Mouse (Mus musculus) midbrain, embryonic 11.5 days (tissue): ENCODE data around the gene Ints12. TPM values are rescaled to one million over a fixed set of nuclear protein-coding genes. Genes with fewer than 3 reads are reported as not detected.

Source experiments
- ATAC-seq: fragments of 200-750 bp; cut with Nextera tagmentation; 2 replicates; pipeline ENCODE4 v1.8.0; 2017; ENCODE audit warnings: moderate TSS enrichment, moderate library complexity; ENCODE audit not compliant: low FRiP score
- DNase-seq: peaks from one replicate; pipeline ENCODE4 v3.0.0; 2015; ENCODE audit warnings: low spot score; ENCODE audit errors: missing footprints
- H3K27ac ChIP-seq: fragments of 300-500 bp; sonication (generic); 2 replicates; pipeline ENCODE4 v1.5.1; 2014; ENCODE audit warnings: low read depth, low read length
- H3K27me3 ChIP-seq: fragments of 300-500 bp; sonication (generic); 2 replicates; pipeline ENCODE4 v1.6.1; 2014; ENCODE audit warnings: mild to moderate bottlenecking, low read length, moderate library complexity, mixed read lengths; ENCODE audit not compliant: control insufficient read depth, insufficient read depth
- H3K36me3 ChIP-seq: fragments of 300-500 bp; sonication (generic); 2 replicates; pipeline ENCODE4 v1.6.1; 2014; ENCODE audit warnings: mild to moderate bottlenecking, low read length, moderate library complexity, mixed read lengths; ENCODE audit not compliant: control insufficient read depth, insufficient read depth
- H3K4me1 ChIP-seq: fragments of 300-500 bp; sonication (generic); 2 replicates; pipeline ENCODE4 v1.6.1; 2014; ENCODE audit warnings: low read length; ENCODE audit not compliant: control insufficient read depth, insufficient read depth
- H3K4me2 ChIP-seq: fragments of 300-500 bp; sonication (generic); 2 replicates; pipeline ENCODE4 v1.6.1; 2014; ENCODE audit warnings: mild to moderate bottlenecking, moderate library complexity
- H3K4me3 ChIP-seq: fragments of 300-500 bp; sonication (generic); 2 replicates; pipeline ENCODE4 v1.5.1; 2014; ENCODE audit warnings: low read depth, low read length
- H3K9ac ChIP-seq: fragments of 300-500 bp; sonication (generic); 2 replicates; pipeline ENCODE4 v1.6.1; 2014; ENCODE audit warnings: low read length
- H3K9me3 ChIP-seq: fragments of 300-500 bp; sonication (generic); 2 replicates; pipeline ENCODE4 v1.6.1; 2016; ENCODE audit warnings: low read length; ENCODE audit not compliant: control insufficient read depth
- WGBS: fragments of 180-500 bp; shearing (Covaris S2); extraction: QIAGEN DNeasy Blood & Tissue Kit; methylation state at CpG from one replicate; pipeline ENCODE4 v1.1.7; 2014; 5-methylcytosine and 5-hydroxymethylcytosine counted together
- polyA plus RNA-seq: library from polyadenylated mRNA; unstranded; fragments of >200 nt; fragmentation: Nextera tagmentation; extraction: Ambion mirVana; gene quantifications from 2 replicates; pipeline ENCODE4 v1.2.1, GENCODE M21; 2014

Ints12 gene
- 28.4 and 30.1 TPM in 2 replicates for polyA plus RNA-seq

GRCm38 (mm10) chr3:133091664-133092273, at the start of gene Ints12, which contains the start of gene Gstcd:
Gene Ints12, plus strand, starts transcription at chr3:133091840.
Gene Gstcd, minus strand, starts transcription at chr3:133092033.
- Histone ChIP-seq H3K36me3 (no peaks in the 10 kb centered on the region), H3K9ac (peak within 1 kb of the TSS; percentile 98), H3K9me3 (no peaks in the 10 kb centered on the region), H3K4me1 (peaks cover 10% of the 10 kb centered on the region), H3K4me2 (peak within 1 kb of the TSS; percentile 75), H3K4me3 (peak within 1 kb of the TSS; percentile 88), H3K27ac (peak within 1 kb of the TSS; percentile 98), H3K27me3 (no peaks in the 10 kb centered on the region)
- 0% methylated on average over 52 of the region's 53 CpGs for WGBS
- ATAC-seq (peak; percentile 98), DNase-seq (peak; percentile 99)

- Histone ChIP-seq H3K9ac (no peak overlapping the region), H3K4me1 (no peaks in the 10 kb centered on the region), H3K27ac (no peak overlapping the region), H3K4me2 (no peak overlapping the region), H3K4me3 (no peak overlapping the region), H3K36me3 (no peaks in the 10 kb centered on the region), H3K9me3 (no peaks in the 10 kb centered on the region), H3K27me3 (no peaks in the 10 kb centered on the region)
- ATAC-seq (no peak), DNase-seq (peak; percentile 4)
- WGBS: 83% methylated on average over 2 of the region's 2 CpGs
Measured at GRCm38 (mm10) chr3:133052068-133052467, 39.6 kb upstream of the Ints12 start.

GRCm38 (mm10) chr3:133075560-133075959, 16.1 kb upstream of the Ints12 start:
- H3K36me3 ChIP-seq: peaks cover under 1% of the 10 kb centered on the region; the same call in 1 of the 2 replicates
- H3K27ac ChIP-seq: no peak overlapping the region
- no peak overlapping the region for H3K9ac ChIP-seq
- no peaks in the 10 kb centered on the region for H3K4me1 ChIP-seq
- WGBS: 91% methylated on average over 10 of the region's 10 CpGs
- H3K4me3 ChIP-seq: no peak overlapping the region
- DNase-seq (peak; percentile 62), ATAC-seq (no peak; the same call in 1 of the 2 replicates)
- H3K4me2 ChIP-seq: no peak overlapping the region
- H3K9me3 ChIP-seq: no peaks in the 10 kb centered on the region
- no peaks in the 10 kb centered on the region for H3K27me3 ChIP-seq

- H3K4me1 ChIP-seq: no peaks in the 10 kb centered on the region
- 87% methylated on average over 5 of the region's 5 CpGs for WGBS
- H3K9me3 ChIP-seq: no peaks in the 10 kb centered on the region
- H3K27ac ChIP-seq: no peak overlapping the region
- peaks cover 6% of the 10 kb centered on the region; the same call in 1 of the 2 replicates for H3K36me3 ChIP-seq
- no peak overlapping the region for H3K9ac ChIP-seq
- H3K4me3 ChIP-seq: no peak overlapping the region
- DNase-seq (peak; percentile 33), ATAC-seq (no peak)
- H3K27me3 ChIP-seq: no peaks in the 10 kb centered on the region
- no peak overlapping the region for H3K4me2 ChIP-seq
Measured at GRCm38 (mm10) chr3:133082736-133083135, 8.9 kb upstream of the Ints12 start.

GRCm38 (mm10) chr3:133085858-133086257, 5.8 kb upstream of the Ints12 start:
- H3K27ac ChIP-seq: no peak overlapping the region
- DNase-seq: peak; percentile 90
- no peaks in the 10 kb centered on the region for H3K9me3 ChIP-seq
- no peak overlapping the region for H3K4me3 ChIP-seq
- peaks cover 6% of the 10 kb centered on the region; the same call in 1 of the 2 replicates for H3K36me3 ChIP-seq
- no peak overlapping the region for H3K4me2 ChIP-seq
- ATAC-seq: peak; percentile 72
- no peak overlapping the region for H3K9ac ChIP-seq
- WGBS: 75% methylated on average over 3 of the region's 3 CpGs
- no peaks in the 10 kb centered on the region for H3K27me3 ChIP-seq
- H3K4me1 ChIP-seq: peaks cover 4% of the 10 kb centered on the region; the same call in 1 of the 2 replicates

- Histone ChIP-seq H3K9me3 (no peaks in the 10 kb centered on the region), H3K9ac (peak overlapping the region; percentile 98), H3K4me3 (peak overlapping the region; percentile 88), H3K27ac (peak overlapping the region; percentile 98), H3K4me2 (peak overlapping the region; percentile 75), H3K27me3 (no peaks in the 10 kb centered on the region), H3K36me3 (no peaks in the 10 kb centered on the region), H3K4me1 (peaks cover 10% of the 10 kb centered on the region)
- WGBS: 12% methylated on average over 11 of the region's 11 CpGs
- DNase-seq (peak; percentile 90), ATAC-seq (no peak)
Measured at GRCm38 (mm10) chr3:133090247-133091120, 1.2 kb upstream of the Ints12 start.

GRCm38 (mm10) chr3:133091121-133091663, 448 bp upstream of the Ints12 start:
- peaks cover 10% of the 10 kb centered on the region for H3K4me1 ChIP-seq
- no peaks in the 10 kb centered on the region for H3K9me3 ChIP-seq
- peak overlapping the region; percentile 75 for H3K4me2 ChIP-seq
- ATAC-seq (peak; percentile 87; the same call in 1 of the 2 replicates), DNase-seq (peak; percentile 97)
- under 1% methylated on average over 44 of the region's 44 CpGs for WGBS
- peak overlapping the region; percentile 98 for H3K9ac ChIP-seq
- no peaks in the 10 kb centered on the region for H3K27me3 ChIP-seq
- peak overlapping the region; percentile 88 for H3K4me3 ChIP-seq
- peak overlapping the region; percentile 98 for H3K27ac ChIP-seq
- no peaks in the 10 kb centered on the region for H3K36me3 ChIP-seq

GRCm38 (mm10) chr3:133092274-133092853, 724 bp downstream of the Ints12 start:
- Histone ChIP-seq H3K27me3 (no peaks in the 10 kb centered on the region), H3K9me3 (no peaks in the 10 kb centered on the region), H3K9ac (peak overlapping the region; percentile 98), H3K27ac (peak overlapping the region; percentile 98), H3K4me1 (peaks cover 10% of the 10 kb centered on the region), H3K36me3 (no peaks in the 10 kb centered on the region), H3K4me2 (peak overlapping the region; percentile 75), H3K4me3 (peak overlapping the region; percentile 88)
- DNase-seq (no peak), ATAC-seq (no peak)
- under 1% methylated on average over 7 of the region's 7 CpGs for WGBS
